Mouse (Mus musculus) lung, postnatal 0 days (tissue): Measurements from ENCODE around the gene Adcy6.
A peak's percentile ranks its signal among the peaks of the same experiment; 100 is the strongest.

Experiments used
- CTCF ChIP-seq: IDR thresholded peaks from 2 replicates; pipeline ENCODE4 v1.5.1; 2016; ENCODE audit warnings: antibody characterized with exemption, mild to moderate bottlenecking
- EP300 ChIP-seq: IDR thresholded peaks from 2 replicates; pipeline ENCODE4 v1.6.1; 2016; ENCODE audit warnings: antibody characterized with exemption, mild to moderate bottlenecking, control low read depth

- peak; percentile 92 for TF ChIP-seq EP300
- peak; percentile 55 for TF ChIP-seq CTCF
Measured at GRCm38 (mm10) chr15:98567278-98568134, 42.4 kb downstream of the Adcy6 start.
